Mouse (Mus musculus): ENCODE data around the gene Ppp1r12a. TPM values are rescaled to one million over a fixed set of nuclear protein-coding genes. Genes with fewer than 3 reads are reported as not detected.

Gene Ppp1r12a
- total RNA-seq (2021): 100 to 1,000 TPM; 135 to 147 TPM
- long read RNA-seq, experiment 1, partial matches to known transcripts: 7 of 14 reads
- long read RNA-seq, experiment 1, other reads (novel, unspliced or antisense): 7 of 14 reads
- long read RNA-seq, experiment 2, partial matches to known transcripts: 10 of 13 reads
- long read RNA-seq, experiment 2, other reads (novel, unspliced or antisense): 3 of 13 reads

- DNase-seq (ENCODE audit: low spot score in 2 of 2): peak; percentile 88 to 96
These were observed at the start of gene Ppp1r12a for GRCm38 (mm10) chr10:108161261-108162256. Ppp1r12a (plus strand) TSS chr10:108162193.

- no peak for DNase-seq (ENCODE audit: low spot score in 2 of 2)
These were observed 48.4 kb upstream of the Ppp1r12a start for GRCm38 (mm10) chr10:108113361-108114237.

- no peak for DNase-seq (ENCODE audit: low spot score in 2 of 2)
These were observed 43.5 kb upstream of the Ppp1r12a start for GRCm38 (mm10) chr10:108118200-108119163.

GRCm38 (mm10) chr10:108119416-108119815 lies 42.6 kb upstream of the Ppp1r12a start:
- no peak for DNase-seq (ENCODE audit: low spot score in 2 of 2)

GRCm38 (mm10) chr10:108124934-108125599 lies 36.9 kb upstream of the Ppp1r12a start:
- no peak for DNase-seq (ENCODE audit: low spot score in 2 of 2)

- DNase-seq (ENCODE audit: low spot score in 2 of 2): no peak
These were observed 32.8 kb upstream of the Ppp1r12a start for GRCm38 (mm10) chr10:108129167-108129566.

GRCm38 (mm10) chr10:108131858-108132257 lies 30.1 kb upstream of the Ppp1r12a start:
- no peak for DNase-seq (ENCODE audit: low spot score in 2 of 2)

- no peak for DNase-seq (ENCODE audit: low spot score in 2 of 2)
These were observed 28.7 kb upstream of the Ppp1r12a start for GRCm38 (mm10) chr10:108133253-108133652.

GRCm38 (mm10) chr10:108133745-108134144 lies 28.2 kb upstream of the Ppp1r12a start:
- no peak for DNase-seq (ENCODE audit: low spot score in 2 of 2)

GRCm38 (mm10) chr10:108138347-108138746 lies 23.6 kb upstream of the Ppp1r12a start:
- DNase-seq (ENCODE audit: low spot score in 2 of 2): no peak

GRCm38 (mm10) chr10:108139788-108140187 lies 22.2 kb upstream of the Ppp1r12a start:
- DNase-seq (ENCODE audit: low spot score in 2 of 2): no peak

- no peak for DNase-seq (ENCODE audit: low spot score in 2 of 2)
These were observed 21.3 kb upstream of the Ppp1r12a start for GRCm38 (mm10) chr10:108140742-108141141.

GRCm38 (mm10) chr10:108143991-108144525 lies 17.9 kb upstream of the Ppp1r12a start:
- DNase-seq (ENCODE audit: low spot score in 2 of 2): no peak

- DNase-seq (ENCODE audit: low spot score in 2 of 2): no peak
These were observed 16.3 kb upstream of the Ppp1r12a start for GRCm38 (mm10) chr10:108145701-108146100.

GRCm38 (mm10) chr10:108147031-108147430 lies 15.0 kb upstream of the Ppp1r12a start:
- DNase-seq (ENCODE audit: low spot score in 2 of 2): no peak

GRCm38 (mm10) chr10:108153301-108153700 lies 8.7 kb upstream of the Ppp1r12a start:
- DNase-seq (ENCODE audit: low spot score in 2 of 2): no peak

- DNase-seq (ENCODE audit: low spot score in 2 of 2): no peak
These were observed 6.8 kb upstream of the Ppp1r12a start for GRCm38 (mm10) chr10:108155042-108155686.

GRCm38 (mm10) chr10:108155687-108156067 lies 6.3 kb upstream of the Ppp1r12a start:
- no peak for DNase-seq (ENCODE audit: low spot score in 2 of 2)

GRCm38 (mm10) chr10:108156128-108156527 lies 5.9 kb upstream of the Ppp1r12a start:
- DNase-seq (ENCODE audit: low spot score in 2 of 2): no peak

Measured in left cerebral cortex, adult 18-20 months (tissue).